Mouse (Mus musculus): ENCODE data around the gene Lpgat1. TPM values are rescaled to one million over a fixed set of nuclear protein-coding genes. Genes with fewer than 3 reads are reported as not detected.

The Lpgat1 gene
- polyA plus RNA-seq, 1 experiment, result 1.9 TPM

DNA sequence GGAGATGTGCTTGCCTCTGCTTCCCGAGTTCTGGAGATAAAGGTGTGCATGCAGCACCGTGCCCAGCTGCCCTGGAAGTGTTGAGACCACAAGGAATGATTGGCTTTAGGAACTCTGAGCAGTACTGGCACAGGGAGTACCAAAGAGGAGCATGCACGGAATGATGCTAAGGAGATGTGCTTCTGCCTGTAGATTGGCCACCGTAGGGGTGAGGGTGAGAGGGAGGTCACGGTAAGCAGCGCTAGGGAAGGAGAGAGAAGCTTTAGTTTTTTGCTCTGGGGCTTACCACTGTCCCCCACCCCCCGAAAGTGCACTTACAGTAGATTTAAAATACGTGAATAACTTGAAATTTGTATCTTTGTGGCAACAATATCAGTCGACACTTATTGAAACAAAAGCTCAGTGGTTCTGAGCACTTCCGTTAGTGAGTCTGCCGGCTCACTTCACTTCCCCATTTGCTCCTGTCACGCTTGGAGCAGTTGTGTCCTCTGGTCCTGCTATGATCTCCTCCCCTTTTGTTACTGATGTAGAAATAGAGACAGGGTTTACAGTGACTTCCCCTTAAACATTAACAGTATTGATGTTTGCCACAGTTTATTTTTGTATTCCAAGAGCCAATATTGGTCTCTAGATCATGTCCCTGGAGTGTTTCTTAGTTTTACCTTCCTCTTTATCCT is 6.9 kb downstream of the Lpgat1 start:
- Histone ChIP-seq H3K27me3 (replicated peaks) (no peaks in the 10 kb centered on the region), H3K36me3 (replicated peaks; ENCODE audit: low read length) (peaks cover 34% of the 10 kb centered on the region), H3K4me1 (peaks cover 34% of the 10 kb centered on the region), H3K4me3 (replicated peaks) (peak overlapping the region; percentile 87), H3K9me3 (no peaks in the 10 kb centered on the region)
- no peak for TF ChIP-seq GATA1 (IDR thresholded peaks at IDR 0.05; ENCODE audit: borderline replicate concordance, low read length)
- TF ChIP-seq FLI1 (IDR thresholded peaks at IDR 0.05; ENCODE audit: low read length), result no peak

DNA sequence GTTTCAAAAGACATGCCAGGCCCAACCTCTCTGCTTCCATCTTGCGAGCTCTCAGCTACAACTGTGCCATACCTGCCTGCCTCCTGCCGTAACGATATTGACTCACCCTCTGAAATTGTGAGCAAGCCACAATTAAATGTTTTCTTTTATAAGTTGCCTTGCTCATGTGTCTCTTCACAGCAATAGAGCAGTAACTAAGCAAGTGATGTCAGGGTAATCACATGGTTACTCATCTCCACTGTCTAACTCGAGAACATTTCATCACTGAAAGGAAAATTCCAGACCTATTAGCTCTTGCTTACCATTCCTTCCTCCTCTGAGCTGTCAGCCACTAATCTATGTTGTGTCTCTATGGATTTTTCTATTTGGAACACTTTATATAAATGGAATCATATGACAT is 15.0 kb downstream of the Lpgat1 start:
- Histone ChIP-seq H3K9me3 (no peaks in the 10 kb centered on the region), H3K27me3 (replicated peaks) (no peaks in the 10 kb centered on the region), H3K36me3 (replicated peaks; ENCODE audit: low read length) (peaks cover 31% of the 10 kb centered on the region), H3K4me1 (peaks cover 7% of the 10 kb centered on the region; the same call in 1 of the 2 replicates), H3K4me3 (replicated peaks) (no peak overlapping the region)
- TF ChIP-seq GATA1 (IDR thresholded peaks at IDR 0.05; ENCODE audit: borderline replicate concordance, low read length), result no peak
- no peak for TF ChIP-seq FLI1 (IDR thresholded peaks at IDR 0.05; ENCODE audit: low read length)

DNA sequence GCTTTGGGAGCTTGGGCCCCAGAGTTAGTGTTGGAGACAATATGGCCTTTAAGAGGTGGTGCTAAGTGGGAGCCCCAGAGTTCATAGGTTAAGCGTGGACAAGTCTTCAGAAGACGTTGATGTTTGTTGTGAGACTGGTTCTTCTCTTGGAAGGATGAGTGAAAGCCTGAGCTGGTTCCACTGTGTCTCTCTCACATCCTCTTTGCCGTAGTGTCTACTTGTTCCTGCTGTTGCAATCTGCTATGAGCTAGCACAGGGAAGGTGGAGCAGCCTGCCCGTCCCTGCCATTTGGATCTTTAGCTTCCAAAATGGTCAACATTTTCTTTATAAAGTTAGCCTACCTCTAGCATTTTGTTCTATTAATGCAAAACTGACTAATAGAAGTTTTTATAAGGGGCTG is 16.2 kb downstream of the Lpgat1 start:
- Histone ChIP-seq H3K36me3 (replicated peaks; ENCODE audit: low read length) (peaks cover 26% of the 10 kb centered on the region), H3K27me3 (replicated peaks) (no peaks in the 10 kb centered on the region)

GRCm38 (mm10) chr1:191736425-191736824 is 18.8 kb downstream of the Lpgat1 start:
- Histone ChIP-seq H3K27me3 (replicated peaks) (no peaks in the 10 kb centered on the region), H3K36me3 (replicated peaks; ENCODE audit: low read length) (peaks cover 19% of the 10 kb centered on the region), H3K4me1 (peaks cover 23% of the 10 kb centered on the region), H3K9me3 (no peaks in the 10 kb centered on the region), H3K4me3 (replicated peaks) (no peak overlapping the region)
- TF ChIP-seq GATA1 (IDR thresholded peaks at IDR 0.05; ENCODE audit: borderline replicate concordance, low read length) (no peak), FLI1 (IDR thresholded peaks at IDR 0.05; ENCODE audit: low read length) (no peak)

More for the DNA sequence above, 16.2 kb downstream of the Lpgat1 start:
- TF ChIP-seq GATA1 (IDR thresholded peaks at IDR 0.05; ENCODE audit: borderline replicate concordance, low read length), result no peak
- no peak for TF ChIP-seq FLI1 (IDR thresholded peaks at IDR 0.05; ENCODE audit: low read length)
- H3K4me1 ChIP-seq, result peaks cover 8% of the 10 kb centered on the region
- H3K9me3 ChIP-seq, result no peaks in the 10 kb centered on the region
- H3K4me3 ChIP-seq (replicated peaks), result no peak overlapping the region

- H3K4me1 ChIP-seq, result peaks cover 26% of the 10 kb centered on the region
- H3K9me3 ChIP-seq, result no peaks in the 10 kb centered on the region
- no peak for TF ChIP-seq FLI1 (IDR thresholded peaks at IDR 0.05; ENCODE audit: low read length)
- no peak for TF ChIP-seq GATA1 (IDR thresholded peaks at IDR 0.05; ENCODE audit: borderline replicate concordance, low read length)
- no peak overlapping the region for H3K4me3 ChIP-seq (replicated peaks)
- H3K36me3 ChIP-seq (replicated peaks; ENCODE audit: low read length), result peaks cover 12% of the 10 kb centered on the region
- H3K27me3 ChIP-seq (replicated peaks), result no peaks in the 10 kb centered on the region
Observed at GRCm38 (mm10) chr1:191737871-191738270, 20.2 kb downstream of the Lpgat1 start.

DNA sequence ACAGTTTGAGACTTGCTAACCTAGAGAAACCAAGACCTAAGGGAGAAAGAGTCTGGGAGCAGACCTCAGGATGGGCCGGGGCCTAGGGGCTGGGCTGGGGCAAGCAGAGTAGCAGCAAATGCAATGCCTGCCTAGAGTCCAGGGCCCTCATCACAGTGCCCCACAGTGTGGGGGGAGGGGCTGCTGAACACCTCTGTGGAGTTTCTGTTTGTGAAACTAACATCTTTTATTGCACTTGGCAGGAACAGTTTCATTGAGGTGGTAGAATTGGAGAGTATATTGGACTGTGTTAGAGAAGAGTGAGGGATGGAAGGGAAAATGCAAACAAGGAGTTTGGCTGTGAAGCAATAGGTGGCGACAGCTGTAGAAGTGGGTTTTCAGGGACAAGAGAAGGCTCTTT is 21.1 kb downstream of the Lpgat1 start:
- peaks cover 10% of the 10 kb centered on the region for H3K36me3 ChIP-seq (replicated peaks; ENCODE audit: low read length)
- TF ChIP-seq FLI1 (IDR thresholded peaks at IDR 0.05; ENCODE audit: low read length) (no peak), GATA1 (IDR thresholded peaks at IDR 0.05; ENCODE audit: borderline replicate concordance, low read length) (no peak)

DNA sequence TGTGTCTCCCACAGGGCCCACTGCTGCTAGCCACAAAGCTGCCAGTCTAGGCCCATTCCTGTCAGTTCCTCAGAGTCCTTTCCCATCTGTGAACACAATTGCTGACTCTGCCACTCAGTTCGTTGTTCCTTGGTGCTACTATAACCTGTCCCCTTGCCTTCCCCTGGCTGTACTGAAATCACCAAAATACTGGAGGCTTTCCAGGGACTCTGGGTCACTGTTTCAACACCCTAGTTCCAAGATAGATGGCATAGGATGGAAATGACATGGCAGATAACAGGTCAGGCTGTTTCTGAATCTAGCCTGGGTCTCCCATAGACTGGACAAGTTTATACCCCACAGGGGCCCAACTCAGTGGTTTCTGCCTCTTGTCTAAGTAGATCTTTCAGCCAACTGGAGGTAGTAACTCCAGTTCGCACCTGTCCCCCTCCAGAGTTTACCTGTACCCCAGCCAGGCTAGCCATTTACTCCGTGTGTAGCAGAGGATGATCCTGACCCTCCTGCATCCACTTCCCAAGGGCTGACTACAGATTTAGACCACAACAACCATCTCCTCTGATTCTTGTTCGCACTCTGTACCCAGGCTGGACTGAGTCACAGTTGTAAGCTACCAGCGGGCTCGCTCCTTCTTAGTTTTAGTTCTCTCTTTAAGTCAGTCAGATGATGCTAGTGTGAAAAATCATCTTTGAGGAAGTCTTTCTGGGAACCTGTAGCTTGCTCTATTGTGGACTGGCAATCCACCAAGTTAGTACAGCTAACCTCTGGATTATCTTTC is 23.1 kb downstream of the Lpgat1 start:
- H3K36me3 ChIP-seq (replicated peaks; ENCODE audit: low read length), result peaks cover 6% of the 10 kb centered on the region
- H3K4me1 ChIP-seq, result peaks cover 26% of the 10 kb centered on the region
- TF ChIP-seq GATA1 (IDR thresholded peaks at IDR 0.05; ENCODE audit: borderline replicate concordance, low read length), result no peak
- no peak for TF ChIP-seq FLI1 (IDR thresholded peaks at IDR 0.05; ENCODE audit: low read length)
- H3K27me3 ChIP-seq (replicated peaks), result no peaks in the 10 kb centered on the region
- H3K9me3 ChIP-seq, result no peaks in the 10 kb centered on the region
- no peak overlapping the region for H3K4me3 ChIP-seq (replicated peaks)

More for the DNA sequence above, 21.1 kb downstream of the Lpgat1 start:
- Histone ChIP-seq H3K27me3 (replicated peaks) (no peaks in the 10 kb centered on the region), H3K4me3 (replicated peaks) (no peak overlapping the region), H3K9me3 (no peaks in the 10 kb centered on the region), H3K4me1 (peaks cover 26% of the 10 kb centered on the region)

- Histone ChIP-seq H3K4me3 (replicated peaks) (no peak overlapping the region), H3K36me3 (replicated peaks; ENCODE audit: low read length) (peaks cover 11% of the 10 kb centered on the region)
- TF ChIP-seq GATA1 (IDR thresholded peaks at IDR 0.05; ENCODE audit: borderline replicate concordance, low read length) (no peak), FLI1 (IDR thresholded peaks at IDR 0.05; ENCODE audit: low read length) (no peak)
Observed at GRCm38 (mm10) chr1:191741635-191742034, 24.0 kb downstream of the Lpgat1 start.

GRCm38 (mm10) chr1:191748431-191748830 is 30.8 kb downstream of the Lpgat1 start:
- peaks cover 20% of the 10 kb centered on the region for H3K36me3 ChIP-seq (replicated peaks; ENCODE audit: low read length)
- H3K27me3 ChIP-seq (replicated peaks), result no peaks in the 10 kb centered on the region
- no peak for TF ChIP-seq FLI1 (IDR thresholded peaks at IDR 0.05; ENCODE audit: low read length)
- TF ChIP-seq GATA1 (IDR thresholded peaks at IDR 0.05; ENCODE audit: borderline replicate concordance, low read length), result no peak
- H3K4me3 ChIP-seq (replicated peaks), result no peak overlapping the region
- peaks cover 9% of the 10 kb centered on the region for H3K4me1 ChIP-seq
- no peaks in the 10 kb centered on the region for H3K9me3 ChIP-seq

More at GRCm38 (mm10) chr1:191741635-191742034, 24.0 kb downstream of the Lpgat1 start:
- no peaks in the 10 kb centered on the region for H3K27me3 ChIP-seq (replicated peaks)
- H3K4me1 ChIP-seq, result peaks cover 23% of the 10 kb centered on the region
- no peaks in the 10 kb centered on the region for H3K9me3 ChIP-seq
